Mouse (Mus musculus) neural tube, embryonic 12.5 days (tissue): ENCODE results near the gene Arap1. TPM values are rescaled to one million over a fixed set of nuclear protein-coding genes. Genes with fewer than 3 reads are reported as not detected.

ENCODE experiments used
- ATAC-seq: fragments of 200-750 bp; cut with Nextera tagmentation; 2 replicates; pipeline ENCODE4 v1.8.0; 2017; ENCODE audit warnings: low read depth, mild to moderate bottlenecking, moderate TSS enrichment, moderate library complexity; ENCODE audit not compliant: low FRiP score
- H3K27ac ChIP-seq: fragments of 300-500 bp; sonication (generic); 2 replicates; pipeline ENCODE4 v1.5.1; 2016
- H3K27me3 ChIP-seq: fragments of 300-500 bp; sonication (generic); replicated peaks from 2 replicates; pipeline ENCODE4 v1.6.1; 2016; ENCODE audit warnings: mild to moderate bottlenecking
- H3K36me3 ChIP-seq: fragments of 300-500 bp; sonication (generic); 2 replicates; pipeline ENCODE4 v1.6.1; 2016; ENCODE audit warnings: mild to moderate bottlenecking
- H3K4me1 ChIP-seq: fragments of 300-500 bp; sonication (generic); 2 replicates; pipeline ENCODE4 v1.6.1; 2016
- H3K4me2 ChIP-seq: fragments of 300-500 bp; sonication (generic); replicated peaks from 2 replicates; pipeline ENCODE4 v1.6.1; 2016; ENCODE audit warnings: mild to moderate bottlenecking
- H3K4me3 ChIP-seq: fragments of 300-500 bp; sonication (generic); 2 replicates; pipeline ENCODE4 v1.5.1; 2016
- H3K9ac ChIP-seq: fragments of 300-500 bp; sonication (generic); 2 replicates; pipeline ENCODE4 v1.6.1; 2016; ENCODE audit warnings: mild to moderate bottlenecking
- H3K9me3 ChIP-seq: fragments of 300-500 bp; sonication (generic); 2 replicates; pipeline ENCODE4 v1.6.1; 2016; ENCODE audit warnings: mild to moderate bottlenecking
- WGBS: fragments of 180-500 bp; shearing (Covaris S2); methylation state at CpG from one replicate; pipeline ENCODE4 v1.1.7; 2016; 5-methylcytosine and 5-hydroxymethylcytosine counted together
- polyA plus RNA-seq: library from polyadenylated mRNA; unstranded; fragments of >200 nt; fragmentation: Nextera tagmentation; extraction: Ambion mirVana; gene quantifications from 2 replicates; pipeline ENCODE4 v1.2.1, GENCODE M21; 2016

Arap1 gene
- polyA plus RNA-seq, 1 experiment from 2014 or later: 13.7 TPM

DNA sequence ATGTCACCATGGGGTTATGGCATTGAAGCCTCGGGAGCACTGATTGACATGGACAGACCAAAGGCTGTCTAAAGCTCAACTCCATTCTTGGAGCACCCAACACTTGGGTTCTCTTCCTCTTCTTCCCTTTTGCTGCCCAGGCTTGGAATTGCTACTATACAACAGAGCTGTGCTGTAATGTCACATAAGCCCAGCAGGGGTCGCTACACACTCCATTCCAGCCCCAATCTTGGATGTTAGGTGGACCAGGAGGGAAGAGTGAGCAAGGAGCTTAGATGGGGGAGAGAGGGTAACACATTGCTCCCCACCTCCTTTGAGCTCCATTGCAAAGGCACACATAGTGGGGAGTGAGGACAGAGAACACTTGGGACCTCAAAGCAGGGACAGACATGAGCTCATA is 79.9 kb downstream of the Arap1 start:
- 23% methylated on average over 2 of the region's 2 CpGs for WGBS
- H3K36me3 ChIP-seq: no peaks in the 10 kb centered on the region
- no peak overlapping the region for H3K27ac ChIP-seq
- no peak for ATAC-seq
- no peak overlapping the region for H3K9ac ChIP-seq
- no peak overlapping the region for H3K4me2 ChIP-seq
- H3K4me3 ChIP-seq: no peak overlapping the region
- H3K4me1 ChIP-seq: no peaks in the 10 kb centered on the region
- no peaks in the 10 kb centered on the region for H3K27me3 ChIP-seq
- no peaks in the 10 kb centered on the region for H3K9me3 ChIP-seq

DNA sequence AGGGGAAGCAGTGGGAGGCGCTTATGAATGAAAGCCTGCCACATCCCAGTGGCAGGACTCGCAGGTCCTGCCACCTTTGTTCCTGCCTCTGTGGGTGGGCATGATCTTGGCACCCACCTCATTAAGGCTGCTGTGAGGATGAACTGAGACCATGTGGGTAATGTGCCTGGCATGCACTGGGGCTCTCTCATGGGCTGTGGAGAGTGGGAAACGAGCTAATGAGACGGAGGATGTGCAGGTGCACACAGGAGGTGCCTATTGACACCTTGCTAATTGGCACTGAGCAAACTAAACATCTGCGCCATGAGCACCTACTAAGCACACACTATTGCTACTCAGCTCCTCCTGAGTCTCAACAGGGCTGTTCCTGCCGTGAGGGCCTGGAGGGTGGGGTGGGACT is 87.2 kb downstream of the Arap1 start:
- H3K36me3 ChIP-seq: no peaks in the 10 kb centered on the region
- no peaks in the 10 kb centered on the region for H3K4me1 ChIP-seq
- no peak overlapping the region for H3K4me2 ChIP-seq
- no peak overlapping the region for H3K4me3 ChIP-seq
- H3K9me3 ChIP-seq: no peaks in the 10 kb centered on the region
- no peak for ATAC-seq
- no peaks in the 10 kb centered on the region for H3K27me3 ChIP-seq
- WGBS: 62% methylated on average over 6 of the region's 6 CpGs
- H3K9ac ChIP-seq: no peak overlapping the region
- H3K27ac ChIP-seq: no peak overlapping the region

DNA sequence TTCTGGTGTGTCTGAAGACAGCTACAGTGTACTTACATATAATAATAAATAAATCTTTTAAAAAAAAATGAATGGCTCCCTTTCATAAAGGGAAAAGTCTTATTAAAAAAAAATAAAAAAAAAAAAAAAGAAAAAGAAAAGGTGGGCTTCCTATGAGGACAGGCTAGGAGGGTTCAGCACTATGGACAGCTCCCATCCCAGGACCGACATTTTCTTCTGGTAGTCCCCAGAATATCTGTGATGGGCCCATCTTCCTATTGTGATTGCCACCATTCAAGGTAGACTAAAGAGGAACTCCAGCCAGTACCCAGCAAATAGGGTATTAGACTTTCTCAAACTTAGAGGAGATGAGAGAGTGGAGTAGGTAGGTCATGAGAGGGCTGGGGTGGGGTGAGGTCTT is 90.0 kb downstream of the Arap1 start:
- no peaks in the 10 kb centered on the region for H3K36me3 ChIP-seq
- H3K27me3 ChIP-seq: no peaks in the 10 kb centered on the region
- H3K4me1 ChIP-seq: no peaks in the 10 kb centered on the region
- ATAC-seq: no peak
- H3K9me3 ChIP-seq: no peaks in the 10 kb centered on the region
- H3K4me3 ChIP-seq: no peak overlapping the region
- 17% methylated on average over 1 of the region's 1 CpGs for WGBS
- H3K27ac ChIP-seq: no peak overlapping the region
- no peak overlapping the region for H3K9ac ChIP-seq
- H3K4me2 ChIP-seq: no peak overlapping the region

DNA sequence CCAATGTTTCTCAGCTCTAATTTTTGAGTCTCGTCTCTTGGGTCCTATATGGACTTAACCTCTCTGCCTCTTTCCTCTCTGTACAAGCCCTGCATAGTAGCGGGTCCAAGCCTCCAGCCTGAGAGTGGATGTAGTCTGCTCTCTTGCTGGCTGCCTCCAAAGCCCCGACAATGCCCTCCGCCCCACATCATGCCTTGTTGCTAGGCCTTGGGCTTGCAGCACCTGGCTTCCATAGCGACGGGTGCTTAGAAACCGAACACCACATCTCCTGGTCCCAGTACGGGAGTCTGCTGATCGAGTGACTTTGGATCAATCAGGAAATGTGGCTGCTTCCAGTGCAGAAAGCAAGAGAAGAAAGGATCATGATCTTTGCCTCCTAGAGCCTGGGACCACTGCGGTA is 95.2 kb downstream of the Arap1 start:
- no peak for ATAC-seq
- Histone ChIP-seq H3K4me1 (no peaks in the 10 kb centered on the region), H3K4me2 (no peak overlapping the region), H3K9ac (no peak overlapping the region), H3K27me3 (peaks cover 3% of the 10 kb centered on the region; the same call in 1 of the 2 replicates), H3K4me3 (no peak overlapping the region), H3K9me3 (no peaks in the 10 kb centered on the region), H3K36me3 (no peaks in the 10 kb centered on the region), H3K27ac (no peak overlapping the region)
- WGBS: 68% methylated on average over 10 of the region's 10 CpGs

DNA sequence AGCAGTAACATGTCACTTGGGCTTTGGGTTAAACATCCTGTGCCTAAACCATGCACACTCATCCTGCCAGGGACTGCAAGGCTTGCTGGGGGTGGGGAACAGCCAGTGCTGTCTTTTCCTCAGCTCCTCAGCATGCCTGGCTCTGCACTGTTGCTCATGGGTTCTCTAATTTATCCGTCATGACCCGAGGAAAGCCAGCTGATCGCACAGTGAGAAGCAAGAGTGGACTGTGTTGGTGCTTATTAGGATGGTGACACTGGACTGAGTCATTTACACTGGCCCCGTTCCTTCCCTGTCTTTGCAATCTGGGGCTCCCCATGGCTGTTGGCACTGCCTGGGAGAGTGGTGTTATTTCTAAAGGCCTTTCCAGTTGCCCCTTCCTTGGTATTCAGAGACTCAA is 96.3 kb downstream of the Arap1 start:
- Histone ChIP-seq H3K27me3 (peaks cover 3% of the 10 kb centered on the region; the same call in 1 of the 2 replicates), H3K27ac (no peak overlapping the region), H3K4me3 (no peak overlapping the region), H3K9me3 (no peaks in the 10 kb centered on the region), H3K36me3 (no peaks in the 10 kb centered on the region), H3K4me1 (no peaks in the 10 kb centered on the region), H3K9ac (no peak overlapping the region), H3K4me2 (no peak overlapping the region)
- no peak for ATAC-seq
- 77% methylated on average over 4 of the region's 4 CpGs for WGBS

DNA sequence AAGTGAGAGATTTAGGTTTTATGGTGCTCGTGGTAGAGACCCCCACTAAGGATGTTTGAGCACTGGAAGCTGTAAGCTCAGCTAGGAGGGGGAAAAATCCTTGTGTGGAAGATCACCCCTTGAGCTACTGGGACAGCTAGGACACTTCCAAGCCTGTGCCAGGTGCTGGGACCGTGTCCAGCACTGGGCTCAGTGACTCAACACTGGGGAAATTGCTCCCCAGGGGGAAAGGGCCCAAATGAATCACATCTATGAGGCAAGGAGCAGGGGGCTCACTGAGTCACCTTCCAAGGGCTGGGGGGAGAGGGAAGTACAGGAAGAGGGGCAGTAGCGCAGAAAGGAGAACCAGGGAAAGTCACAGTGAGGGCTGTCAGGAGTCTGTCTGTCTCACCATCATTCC is 102.0 kb downstream of the Arap1 start:
- Histone ChIP-seq H3K27ac (no peak overlapping the region), H3K9ac (no peak overlapping the region), H3K27me3 (peaks cover 19% of the 10 kb centered on the region), H3K36me3 (no peaks in the 10 kb centered on the region), H3K4me2 (no peak overlapping the region), H3K9me3 (no peaks in the 10 kb centered on the region), H3K4me1 (peaks cover 6% of the 10 kb centered on the region; the same call in 1 of the 2 replicates), H3K4me3 (no peak overlapping the region)
- ATAC-seq: no peak
- WGBS: 43% methylated on average over 3 of the region's 3 CpGs

DNA sequence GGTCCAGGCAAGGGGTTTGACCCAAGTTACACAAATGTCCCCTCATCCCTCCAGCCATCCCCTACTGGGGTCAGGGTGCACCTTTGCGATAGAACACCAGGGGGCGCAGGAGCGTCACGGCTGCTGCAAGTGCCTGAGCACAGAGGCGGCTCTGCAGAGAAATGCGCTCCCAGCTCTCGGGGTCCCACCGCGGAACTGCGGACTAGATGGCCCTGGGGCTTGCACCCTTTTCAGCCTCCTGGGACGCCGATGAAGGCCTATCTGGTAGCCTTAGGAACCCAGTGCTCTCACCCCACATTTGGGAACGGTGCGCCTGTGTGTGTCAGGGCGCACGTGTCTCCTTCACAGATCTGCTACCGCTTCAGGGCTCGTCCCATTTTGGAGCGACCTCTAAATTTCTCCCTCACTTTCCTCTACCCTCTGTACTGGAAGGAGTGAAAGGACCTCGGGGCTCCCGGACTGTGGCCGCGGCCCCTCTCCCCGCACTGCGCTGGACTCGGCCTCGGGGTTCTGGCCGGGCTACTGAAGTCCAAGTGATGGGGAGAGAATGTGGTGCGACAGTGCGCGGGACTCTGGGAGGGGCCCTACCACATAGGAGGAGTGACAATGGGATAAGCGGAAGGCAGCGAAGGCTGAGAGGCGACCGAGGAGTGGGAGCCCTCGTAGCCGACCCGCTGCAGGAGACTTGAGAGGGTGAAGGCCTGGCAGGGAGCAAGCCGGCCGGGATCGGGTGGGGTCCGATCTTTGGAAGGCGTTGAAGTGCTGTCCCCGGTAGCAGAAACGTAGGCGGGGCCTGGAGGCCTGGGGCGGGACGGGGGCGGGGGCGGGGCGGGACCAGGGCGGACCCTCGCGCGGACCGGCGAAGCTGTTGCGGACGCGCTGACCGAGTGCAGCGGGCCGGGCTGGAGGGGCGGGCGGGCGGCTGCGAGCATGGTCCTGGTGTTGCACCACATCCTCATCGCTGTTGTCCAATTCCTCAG is 102.8 kb downstream of the Arap1 start:
- Histone ChIP-seq H3K4me2 (peak overlapping the region; percentile 82), H3K4me1 (peaks cover 6% of the 10 kb centered on the region; the same call in 1 of the 2 replicates), H3K27ac (no peak overlapping the region), H3K36me3 (no peaks in the 10 kb centered on the region), H3K9me3 (no peaks in the 10 kb centered on the region), H3K27me3 (peaks cover 19% of the 10 kb centered on the region), H3K4me3 (peak overlapping the region; percentile 49), H3K9ac (peak overlapping the region; percentile 55)
- peak; percentile 84 for ATAC-seq
- WGBS: under 1% methylated on average over 63 of the region's 68 CpGs

DNA sequence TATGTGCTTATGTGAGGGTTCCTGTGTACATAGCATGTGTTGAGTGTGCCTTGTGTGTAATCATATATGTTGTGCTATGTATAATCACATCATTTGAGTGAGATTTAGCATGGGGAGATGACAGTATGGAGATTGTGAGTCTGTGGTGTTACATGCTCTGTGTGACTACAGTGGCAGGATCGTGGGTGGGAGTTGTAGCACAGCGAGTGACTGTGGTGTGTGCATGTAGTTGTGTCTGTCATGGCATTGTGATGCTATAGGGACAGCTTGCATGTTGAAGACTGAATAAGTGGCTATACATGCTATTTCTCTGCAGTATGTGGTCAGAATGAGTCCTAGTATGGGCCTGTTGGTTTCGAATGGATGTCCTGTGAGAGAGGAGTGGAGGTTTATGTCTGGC is 104.8 kb downstream of the Arap1 start:
- no peak for ATAC-seq
- Histone ChIP-seq H3K9ac (no peak overlapping the region), H3K4me2 (peak overlapping the region; percentile 82; the same call in 1 of the 2 replicates), H3K27me3 (peaks cover 19% of the 10 kb centered on the region), H3K9me3 (no peaks in the 10 kb centered on the region), H3K36me3 (no peaks in the 10 kb centered on the region), H3K4me1 (peaks cover 6% of the 10 kb centered on the region; the same call in 1 of the 2 replicates), H3K27ac (no peak overlapping the region), H3K4me3 (no peak overlapping the region)
- WGBS: 88% methylated on average over 3 of the region's 3 CpGs

DNA sequence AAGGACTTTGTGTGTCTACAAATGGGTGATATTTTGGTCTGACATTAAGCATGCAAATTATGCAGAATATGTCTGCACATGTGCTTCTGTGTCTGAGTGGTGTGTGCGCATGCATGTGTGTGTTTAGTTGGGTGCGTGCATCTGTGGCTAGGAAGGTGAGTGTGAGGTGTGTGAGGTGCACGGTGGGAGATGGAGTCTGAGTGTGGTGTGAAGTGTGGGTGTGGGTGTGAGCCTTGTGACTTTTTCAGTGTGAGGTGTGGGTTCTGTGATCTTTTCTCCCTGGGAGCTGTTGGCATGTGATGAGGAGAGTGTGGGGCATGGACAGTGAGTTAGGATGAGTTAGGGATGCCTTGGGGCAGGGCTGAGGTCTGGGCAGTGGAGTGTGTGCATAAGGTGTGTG is 105.4 kb downstream of the Arap1 start:
- Histone ChIP-seq H3K36me3 (no peaks in the 10 kb centered on the region), H3K27me3 (peaks cover 19% of the 10 kb centered on the region), H3K4me1 (peaks cover 6% of the 10 kb centered on the region; the same call in 1 of the 2 replicates), H3K4me3 (no peak overlapping the region), H3K9me3 (no peaks in the 10 kb centered on the region), H3K9ac (no peak overlapping the region), H3K4me2 (peak overlapping the region; percentile 82; the same call in 1 of the 2 replicates), H3K27ac (no peak overlapping the region)
- 92% methylated on average over 3 of the region's 3 CpGs for WGBS
- no peak for ATAC-seq

DNA sequence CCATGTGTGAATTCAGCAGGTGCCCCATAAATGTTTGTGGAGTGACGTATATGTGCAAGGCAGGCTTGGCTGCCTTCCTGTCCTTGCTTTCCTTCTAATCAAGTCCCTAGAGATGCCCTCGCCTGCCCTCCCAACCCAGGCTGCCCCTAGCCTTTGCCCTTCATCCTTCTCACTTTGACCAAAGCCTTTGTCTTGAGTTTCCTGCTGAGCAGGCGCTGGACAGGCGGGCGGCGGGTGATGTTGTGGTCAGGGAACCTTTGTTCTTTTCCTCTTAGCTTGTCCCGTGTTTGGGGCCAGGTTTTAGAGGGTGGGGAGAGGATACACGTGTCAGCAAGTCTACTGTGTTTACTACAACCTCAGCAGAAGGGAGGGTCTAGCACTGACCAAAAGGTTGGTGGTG is 105.9 kb downstream of the Arap1 start:
- Histone ChIP-seq H3K4me1 (peaks cover 6% of the 10 kb centered on the region; the same call in 1 of the 2 replicates), H3K9ac (no peak overlapping the region), H3K9me3 (no peaks in the 10 kb centered on the region), H3K27ac (no peak overlapping the region), H3K4me3 (no peak overlapping the region), H3K27me3 (peaks cover 19% of the 10 kb centered on the region), H3K4me2 (no peak overlapping the region; the same call in 1 of the 2 replicates), H3K36me3 (no peaks in the 10 kb centered on the region)
- 15% methylated on average over 8 of the region's 8 CpGs for WGBS
- no peak for ATAC-seq

DNA sequence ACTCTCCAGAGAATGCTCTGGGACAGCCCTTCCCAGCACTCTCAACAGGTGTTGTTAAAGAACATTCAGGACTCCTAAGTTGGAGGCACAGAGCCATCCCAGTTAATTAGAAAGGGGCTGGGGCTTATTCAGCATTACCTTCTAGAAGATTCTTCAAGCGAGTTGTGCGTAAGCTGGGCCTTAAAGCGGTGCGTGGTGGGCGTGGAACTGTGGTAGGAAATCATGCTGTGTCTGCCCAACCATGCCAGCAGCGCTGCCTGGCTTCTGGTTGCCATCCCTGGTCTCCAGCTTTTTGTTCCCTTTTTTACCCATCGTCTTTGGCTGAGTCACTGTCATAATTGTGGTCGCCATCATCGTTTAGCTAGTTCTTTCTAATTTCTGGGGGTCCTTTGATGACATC is 106.6 kb downstream of the Arap1 start:
- Histone ChIP-seq H3K4me3 (no peak overlapping the region), H3K27me3 (peaks cover 19% of the 10 kb centered on the region), H3K27ac (no peak overlapping the region), H3K9ac (no peak overlapping the region), H3K4me2 (no peak overlapping the region), H3K9me3 (no peaks in the 10 kb centered on the region), H3K4me1 (peaks cover 6% of the 10 kb centered on the region; the same call in 1 of the 2 replicates), H3K36me3 (no peaks in the 10 kb centered on the region)
- ATAC-seq: no peak
- 90% methylated on average over 9 of the region's 9 CpGs for WGBS

DNA sequence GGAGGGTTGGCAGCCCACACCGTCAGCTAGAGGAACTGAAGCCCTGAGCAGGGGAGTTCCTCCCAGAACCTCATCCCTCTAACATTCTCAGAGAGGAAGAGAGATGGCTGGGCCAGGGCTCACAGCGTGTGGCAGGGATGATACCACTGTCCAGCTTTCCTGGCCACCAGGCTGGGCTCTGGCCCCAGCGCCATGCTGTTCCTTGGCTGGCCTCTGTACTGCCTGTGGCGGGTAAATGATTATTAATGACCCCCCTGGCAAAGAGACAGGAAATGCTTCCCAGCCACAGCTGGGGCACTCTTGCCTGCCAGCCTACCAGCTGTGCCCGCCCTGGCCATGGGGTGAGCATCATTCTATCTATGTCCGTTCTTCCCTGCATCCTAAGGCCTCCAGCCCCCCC is 107.3 kb downstream of the Arap1 start:
- ATAC-seq: no peak
- H3K36me3 ChIP-seq: no peaks in the 10 kb centered on the region
- no peak overlapping the region for H3K4me3 ChIP-seq
- H3K27me3 ChIP-seq: peaks cover 19% of the 10 kb centered on the region
- no peaks in the 10 kb centered on the region for H3K9me3 ChIP-seq
- no peak overlapping the region for H3K4me2 ChIP-seq
- 78% methylated on average over 6 of the region's 6 CpGs for whole genome bisulfite sequencing
- no peak overlapping the region for H3K9ac ChIP-seq
- no peak overlapping the region for H3K27ac ChIP-seq
- H3K4me1 ChIP-seq: peaks cover 7% of the 10 kb centered on the region; the same call in 1 of the 2 replicates
